In genomic region chr7:29907206-29907605, GRCm38 (mm10) we compare ENCODE assay signal across 8 mouse cellular contexts. TPM values are rescaled to one million over a fixed set of nuclear protein-coding genes. Genes with fewer than 3 reads are reported as not detected.
DNase-seq lines count a peak whose midpoint lies in the region; ATAC-seq lines count a peak whose summit lies in the region.
"Had no signal": no experiment of that assay in that cellular context is flagged by ENCODE, and none has a peak within 500 bp of the region (broad histone marks: within the 10 kb centered on the region; RNA-seq: fewer than 3 reads in every experiment).

No protein-coding gene starts in this region.

- H3K4me1 ChIP-seq in kidney, embryonic 16.5 days (ENCODE audit: insufficient read depth, low read length), result peaks cover 21% of the 10 kb centered on the region
- H3K4me1 ChIP-seq in embryonic facial prominence, embryonic 14.5 days (ENCODE audit: control insufficient read depth, insufficient read depth, low read length), result peaks cover 16% of the 10 kb centered on the region
- H3K4me1 ChIP-seq in hindbrain, embryonic 12.5 days, result peaks cover 17% of the 10 kb centered on the region
- peaks cover 33% of the 10 kb centered on the region for H3K4me1 ChIP-seq in neural tube, embryonic 13.5 days (replicated peaks)

- no peaks in the 10 kb centered on the region for H3K9me3 ChIP-seq in kidney, embryonic 16.5 days (ENCODE audit: low read length)
- no peaks in the 10 kb centered on the region for H3K9me3 ChIP-seq in embryonic facial prominence, embryonic 14.5 days (ENCODE audit: control insufficient read depth, low read length)
- no peaks in the 10 kb centered on the region for H3K9me3 ChIP-seq in hindbrain, embryonic 12.5 days (replicated peaks)
- H3K9me3 ChIP-seq in neural tube, embryonic 13.5 days, result no peaks in the 10 kb centered on the region

- no peak overlapping the region for H3K27ac ChIP-seq in kidney, embryonic 16.5 days (ENCODE audit: low read length)
- peak overlapping the region; percentile 95; the same call in 1 of the 2 replicates for H3K27ac ChIP-seq in embryonic facial prominence, embryonic 14.5 days (replicated peaks; ENCODE audit: low read depth, low read length)
- peak overlapping the region; percentile 97 for H3K27ac ChIP-seq in hindbrain, embryonic 12.5 days
- peak overlapping the region; percentile 99 for H3K27ac ChIP-seq in neural tube, embryonic 13.5 days (replicated peaks)

- ATAC-seq in kidney, embryonic 16.5 days (ENCODE audit: low FRiP score, low TSS enrichment), result no peak
- ATAC-seq in embryonic facial prominence, embryonic 14.5 days (ENCODE audit: low read depth), result no peak
- ATAC-seq in hindbrain, embryonic 12.5 days (ENCODE audit: low FRiP score), result no peak
- ATAC-seq in neural tube, embryonic 13.5 days (ENCODE audit: low read depth), result no peak

- H3K36me3 ChIP-seq in kidney, embryonic 16.5 days (ENCODE audit: insufficient read depth, low read length), result peaks cover 18% of the 10 kb centered on the region
- H3K36me3 ChIP-seq in embryonic facial prominence, embryonic 14.5 days (ENCODE audit: control insufficient read depth, insufficient read depth, low read length), result peaks cover 25% of the 10 kb centered on the region
- H3K36me3 ChIP-seq in hindbrain, embryonic 12.5 days, result peaks cover 23% of the 10 kb centered on the region
- H3K36me3 ChIP-seq in neural tube, embryonic 13.5 days, result peaks cover 29% of the 10 kb centered on the region

- WGBS in kidney, embryonic 16.5 days, result 92% methylated on average over 5 of the region's 5 CpGs
- 94% methylated on average over 5 of the region's 5 CpGs for WGBS in embryonic facial prominence, embryonic 14.5 days
- WGBS in hindbrain, embryonic 12.5 days, result 90% methylated on average over 5 of the region's 5 CpGs
- WGBS in neural tube, embryonic 13.5 days, result 90% methylated on average over 5 of the region's 5 CpGs

- no peak overlapping the region for H3K9ac ChIP-seq in kidney, embryonic 16.5 days (replicated peaks; ENCODE audit: low read length)
- H3K9ac ChIP-seq in embryonic facial prominence, embryonic 14.5 days (ENCODE audit: low read depth, low read length), result no peak overlapping the region
- no peak overlapping the region for H3K9ac ChIP-seq in hindbrain, embryonic 12.5 days
- peak overlapping the region; percentile 77 for H3K9ac ChIP-seq in neural tube, embryonic 13.5 days

- no peak overlapping the region for H3K4me3 ChIP-seq in kidney, embryonic 16.5 days (ENCODE audit: low read length)
- no peak overlapping the region for H3K4me3 ChIP-seq in embryonic facial prominence, embryonic 14.5 days (ENCODE audit: low read depth, low read length)
- no peak overlapping the region for H3K4me3 ChIP-seq in hindbrain, embryonic 12.5 days
- peak overlapping the region; percentile 54; the same call in 1 of the 2 replicates for H3K4me3 ChIP-seq in neural tube, embryonic 13.5 days

- DNase-seq in kidney, adult 11 months, result no peak
- no peak for DNase-seq in embryonic facial prominence, embryonic 14.5 days (ENCODE audit: low spot score)
- DNase-seq in left cerebral cortex, postnatal 10 days (ENCODE audit: extremely low spot score in 1 of 2, low spot score in 2 of 2), result no peak
- no peak for DNase-seq in right cerebral cortex, postnatal 36 days (ENCODE audit: low spot score in 2 of 2)

- H3K27me3 ChIP-seq in kidney, embryonic 16.5 days (ENCODE audit: insufficient read depth, low read length), result no peaks in the 10 kb centered on the region
- H3K27me3 ChIP-seq in embryonic facial prominence, embryonic 14.5 days (replicated peaks; ENCODE audit: control insufficient read depth, insufficient read depth, low read length), result no peaks in the 10 kb centered on the region
- no peaks in the 10 kb centered on the region for H3K27me3 ChIP-seq in hindbrain, embryonic 12.5 days
- H3K27me3 ChIP-seq in neural tube, embryonic 13.5 days, result no peaks in the 10 kb centered on the region

- peak overlapping the region; percentile 69; the same call in 1 of the 2 replicates for H3K4me2 ChIP-seq in kidney, embryonic 16.5 days (replicated peaks; ENCODE audit: low read depth, low read length)
- H3K4me2 ChIP-seq in embryonic facial prominence, embryonic 14.5 days (ENCODE audit: low read depth, low read length), result peak overlapping the region; percentile 63
- peak overlapping the region; percentile 61 for H3K4me2 ChIP-seq in hindbrain, embryonic 12.5 days (replicated peaks)
- peak overlapping the region; percentile 65 for H3K4me2 ChIP-seq in neural tube, embryonic 13.5 days

- intact Hi-C loops in left cerebral cortex, postnatal 10 days (cut with DNase I), result no loop called here

RNA-seq across cellular contexts. Expression of gene Zfp383, which starts 0.8 kb away (rescaled TPM):
- polyA plus RNA-seq in kidney, embryonic 16.5 days (2015; fragmentation: Nextera tagmentation; extraction: Ambion mirVana), result 5.3 and 5.7 TPM in 2 replicates
- polyA plus RNA-seq in embryonic facial prominence, embryonic 14.5 days (2014; fragmentation: Nextera tagmentation; extraction: Ambion mirVana), result 9.9 and 10.1 TPM in 2 replicates
- 7.0 and 8.5 TPM in 2 replicates for polyA plus RNA-seq in hindbrain, embryonic 12.5 days (2016; fragmentation: Nextera tagmentation; extraction: Ambion mirVana)
- 6.3 and 6.7 TPM in 2 replicates for polyA plus RNA-seq in neural tube, embryonic 13.5 days (2015; fragmentation: Nextera tagmentation; extraction: Ambion mirVana)
- total RNA-seq in left cerebral cortex, postnatal 10 days (2021), result 1 to 10 TPM; 7.9 to 8.0 TPM
- polyA plus RNA-seq: erythroblast, embryonic 14.5 days had no signal

RNA-seq across cellular contexts. Expression of gene Zfp27, which starts 0.8 kb away (rescaled TPM):
- polyA plus RNA-seq in kidney, embryonic 16.5 days (2015; fragmentation: Nextera tagmentation; extraction: Ambion mirVana), result 12.0 and 12.1 TPM in 2 replicates
- 12.0 and 13.7 TPM in 2 replicates for polyA plus RNA-seq in embryonic facial prominence, embryonic 14.5 days (2014; fragmentation: Nextera tagmentation; extraction: Ambion mirVana)
- 14.9 and 15.3 TPM in 2 replicates for polyA plus RNA-seq in hindbrain, embryonic 12.5 days (2016; fragmentation: Nextera tagmentation; extraction: Ambion mirVana)
- polyA plus RNA-seq in neural tube, embryonic 13.5 days (2015; fragmentation: Nextera tagmentation; extraction: Ambion mirVana), result 17.1 and 17.6 TPM in 2 replicates
- 10 to 100 TPM; 21.4 to 21.9 TPM for total RNA-seq in left cerebral cortex, postnatal 10 days (2021)

RNA-seq across cellular contexts. Expression of gene Zfp74, which starts 46.7 kb away (rescaled TPM):
- 11.4 and 14.2 TPM in 2 replicates for polyA plus RNA-seq in kidney, embryonic 16.5 days (2015; fragmentation: Nextera tagmentation; extraction: Ambion mirVana)
- 8.9 and 10.3 TPM in 2 replicates for polyA plus RNA-seq in embryonic facial prominence, embryonic 14.5 days (2014; fragmentation: Nextera tagmentation; extraction: Ambion mirVana)
- 16.4 and 17.2 TPM in 2 replicates for polyA plus RNA-seq in hindbrain, embryonic 12.5 days (2016; fragmentation: Nextera tagmentation; extraction: Ambion mirVana)
- 13.6 and 15.0 TPM in 2 replicates for polyA plus RNA-seq in neural tube, embryonic 13.5 days (2015; fragmentation: Nextera tagmentation; extraction: Ambion mirVana)
- 10 to 100 TPM; 22.6 to 23.4 TPM for total RNA-seq in left cerebral cortex, postnatal 10 days (2021)

RNA-seq across cellular contexts. Expression of gene Zfp420, which starts 47.4 kb away (rescaled TPM):
- polyA plus RNA-seq in kidney, embryonic 16.5 days (2015; fragmentation: Nextera tagmentation; extraction: Ambion mirVana), result 8.0 and 9.3 TPM in 2 replicates
- 6.4 and 7.1 TPM in 2 replicates for polyA plus RNA-seq in embryonic facial prominence, embryonic 14.5 days (2014; fragmentation: Nextera tagmentation; extraction: Ambion mirVana)
- 12.7 and 14.6 TPM in 2 replicates for polyA plus RNA-seq in hindbrain, embryonic 12.5 days (2016; fragmentation: Nextera tagmentation; extraction: Ambion mirVana)
- 18.3 and 19.0 TPM in 2 replicates for polyA plus RNA-seq in neural tube, embryonic 13.5 days (2015; fragmentation: Nextera tagmentation; extraction: Ambion mirVana)
- 10 to 100 TPM; 14.6 to 14.7 TPM for total RNA-seq in left cerebral cortex, postnatal 10 days (2021)
- polyA plus RNA-seq: erythroblast, embryonic 14.5 days had no signal

RNA-seq across cellular contexts. Expression of gene Zfp940, which starts 53.7 kb away (rescaled TPM):
- polyA plus RNA-seq in kidney, embryonic 16.5 days (2015; fragmentation: Nextera tagmentation; extraction: Ambion mirVana), result 6.0 and 6.4 TPM in 2 replicates
- polyA plus RNA-seq in embryonic facial prominence, embryonic 14.5 days (2014; fragmentation: Nextera tagmentation; extraction: Ambion mirVana), result 3.6 and 4.4 TPM in 2 replicates
- 11.4 and 11.8 TPM in 2 replicates for polyA plus RNA-seq in hindbrain, embryonic 12.5 days (2016; fragmentation: Nextera tagmentation; extraction: Ambion mirVana)
- polyA plus RNA-seq in neural tube, embryonic 13.5 days (2015; fragmentation: Nextera tagmentation; extraction: Ambion mirVana), result 12.9 and 14.2 TPM in 2 replicates
- total RNA-seq in left cerebral cortex, postnatal 10 days (2021), result 10 to 100 TPM; 17.0 to 24.6 TPM
- polyA plus RNA-seq: erythroblast, embryonic 14.5 days had no signal
